Mouse (Mus musculus) right cerebral cortex, postnatal 36 days (tissue): Measurements from ENCODE around the gene Gm7929.
"Not testable (repeated sequence)": the region's sequence is repeated elsewhere in the genome, so short reads cannot be mapped to it uniquely, and the experiment has no call there.

ENCODE experiments used
- DNase-seq, 2 experiments: peaks; one replicate each; pipeline ENCODE4 v3.0.0; 2022; ENCODE audit warnings: low spot score in 2 of 2, mixed read lengths in 1 of 2

The Gm7929 gene

DNA sequence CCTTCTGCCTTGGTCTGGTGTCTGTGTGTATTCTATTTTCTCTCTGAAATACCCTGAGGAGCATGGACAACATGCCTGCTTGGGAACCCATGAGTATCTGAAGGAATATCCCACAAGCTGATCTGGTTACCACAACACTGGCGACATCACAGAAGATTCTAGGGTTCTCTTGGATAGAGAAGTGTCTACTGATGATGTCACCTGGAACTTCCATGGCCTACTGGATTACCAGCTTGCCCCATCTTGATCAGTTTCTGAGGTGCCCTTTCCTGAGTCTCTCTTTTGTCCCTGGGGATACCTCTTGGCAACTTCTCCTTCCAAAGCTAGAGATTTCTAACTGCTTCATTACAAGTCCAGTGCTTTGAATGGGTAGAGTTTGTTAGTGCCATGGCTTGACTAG is at the start of gene Gm7929:
Gene Gm7929, minus strand, starts transcription at position 101 of the 400 bp plus-strand sequence.
- DNase-seq: not testable (repeated sequence)

DNA sequence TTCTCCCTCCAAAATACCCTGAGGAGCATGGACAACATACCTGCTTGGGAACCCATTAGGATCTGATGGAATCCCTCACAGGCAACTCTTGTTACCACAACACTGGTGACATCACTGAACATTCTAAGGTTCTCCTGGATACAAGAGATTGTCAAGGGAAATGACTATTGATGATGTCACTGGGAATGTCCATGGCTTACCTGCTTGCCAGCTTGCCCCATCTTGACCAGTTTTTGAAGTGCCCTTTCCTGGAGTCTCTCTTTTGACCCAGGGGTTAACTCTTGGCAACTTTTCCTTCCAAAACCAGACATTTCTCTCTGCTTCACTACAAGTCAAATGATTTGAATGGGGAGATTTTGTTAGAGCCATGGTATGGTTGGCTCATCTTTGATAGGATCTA is 21.9 kb upstream of the Gm7929 start, which contains the start of gene Gm47189:
Gene Gm47189, minus strand, starts transcription at position 101 of the 400 bp plus-strand sequence.
- not testable (repeated sequence) for DNase-seq

DNA sequence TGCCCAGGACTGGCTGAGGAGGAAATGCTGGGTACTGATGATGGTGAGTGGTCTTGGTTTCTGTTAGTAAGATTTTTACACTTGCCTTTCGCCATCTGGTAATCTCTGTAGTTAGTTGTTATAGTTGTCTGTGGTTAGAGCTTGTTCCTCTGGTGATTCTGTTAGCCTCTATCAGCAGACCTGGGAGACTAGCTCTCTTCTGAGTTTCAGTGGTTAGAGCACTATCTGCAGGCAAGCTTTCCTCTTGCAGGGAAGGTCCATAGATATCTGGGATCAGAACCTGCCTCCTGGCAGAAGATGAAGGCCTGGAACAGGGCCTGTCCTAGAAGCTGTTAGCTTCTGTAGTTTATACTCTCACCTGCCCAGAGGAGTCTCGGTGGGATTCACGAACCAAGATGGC is 5.5 kb upstream of the Gm7929 start:
- not testable (repeated sequence) for DNase-seq

DNA sequence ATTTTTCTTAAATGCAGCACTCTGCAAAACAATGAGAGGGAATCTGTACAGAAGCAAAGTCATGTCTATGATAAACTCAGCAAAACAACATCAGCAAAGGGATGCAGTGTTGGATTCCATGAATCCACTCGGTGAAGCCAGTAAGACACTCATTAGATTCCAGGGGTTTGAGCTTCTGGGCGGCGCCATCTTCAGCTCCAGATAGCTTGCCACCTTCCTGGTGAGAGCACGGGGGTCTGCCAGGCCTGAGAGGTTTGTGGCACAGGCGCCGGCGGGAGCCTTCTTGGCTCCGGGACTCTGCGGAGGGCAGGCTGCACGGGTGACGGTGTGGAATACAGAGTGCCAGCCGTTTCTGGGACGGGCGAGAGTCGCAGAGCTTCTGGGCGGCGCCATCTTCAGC is 27.0 kb downstream of the Gm7929 start:
- DNase-seq: not testable (repeated sequence)

DNA sequence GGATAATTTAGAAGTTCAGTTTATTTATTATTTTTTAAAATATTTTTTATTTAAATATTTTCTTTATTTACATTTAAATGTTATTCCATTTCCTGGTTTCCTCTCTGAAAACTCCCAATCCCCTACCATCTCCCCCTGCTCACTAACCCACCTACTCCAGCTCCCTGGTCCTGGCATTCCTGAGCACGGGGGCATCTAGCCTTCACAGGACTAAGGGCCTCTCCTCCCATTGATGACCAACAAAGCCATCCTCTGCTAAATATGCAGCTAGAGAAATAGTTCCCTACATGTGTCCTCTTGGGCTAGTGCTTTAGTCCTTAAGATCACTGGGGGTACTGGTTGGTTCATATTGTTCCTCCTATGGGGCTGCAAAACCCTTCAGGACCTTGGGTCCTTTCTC is 33.2 kb downstream of the Gm7929 start:
- not testable (repeated sequence) for DNase-seq

DNA sequence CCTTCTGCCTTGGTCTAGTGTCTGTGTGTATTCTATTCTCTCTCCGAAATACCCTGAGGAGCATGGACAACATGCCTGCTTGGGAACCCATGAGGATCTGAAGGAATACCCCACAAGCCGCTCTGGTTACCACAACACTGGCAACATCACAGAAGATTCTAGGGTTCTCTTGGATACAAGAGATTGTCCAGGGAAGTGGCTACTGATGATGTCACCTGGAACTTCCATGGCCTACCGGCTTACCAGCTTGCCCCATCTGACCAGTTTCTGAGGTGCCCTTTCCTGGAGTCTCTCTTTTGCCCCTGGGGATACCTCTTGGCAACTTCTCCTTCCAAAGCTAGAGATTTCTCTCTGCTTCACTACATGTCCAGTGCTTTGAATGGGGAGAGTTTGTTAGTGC is 48.6 kb downstream of the Gm7929 start, which contains the start of gene Gm8068:
Gene Gm8068, minus strand, starts transcription at position 101 of the 400 bp plus-strand sequence.
- DNase-seq: not testable (repeated sequence)
